Mouse (Mus musculus) spleen, adult 2 months (tissue): Measurements from ENCODE around the gene Calhm2. TPM values are rescaled to one million over a fixed set of nuclear protein-coding genes. Genes with fewer than 3 reads are reported as not detected.
A peak's percentile ranks its signal among the peaks of the same experiment; 100 is the strongest.

Experiments
- DNase-seq, 2 experiments: peaks; one replicate each; pipeline versions ENCODE4 v3.0.0 to v3.0.0-alpha.2; 2012 to 2021; ENCODE audit warnings: low spot score in 2 of 2, low read depth in 1 of 2
- H3K27ac ChIP-seq: fragments of 200-500 bp; 2 replicates; pipeline ENCODE4 v1.5.1; 2012; ENCODE audit warnings: low read length, inconsistent platforms; ENCODE audit not compliant: insufficient read depth
- H3K27me3 ChIP-seq: fragments of 200-500 bp; 2 replicates; pipeline ENCODE4 v1.6.1; 2012; ENCODE audit warnings: mild to moderate bottlenecking, moderate library complexity, low read length, inconsistent platforms; ENCODE audit not compliant: control insufficient read depth, insufficient read depth
- H3K36me3 ChIP-seq: fragments of 200-500 bp; 2 replicates; pipeline ENCODE4 v1.6.1; 2012; ENCODE audit warnings: mild to moderate bottlenecking, low read length, inconsistent platforms; ENCODE audit not compliant: control insufficient read depth, insufficient read depth
- H3K4me1 ChIP-seq: fragments of 200-500 bp; 2 replicates; pipeline ENCODE4 v1.6.1; 2011; ENCODE audit warnings: inconsistent platforms; ENCODE audit not compliant: control insufficient read depth, insufficient read depth, insufficient read length
- H3K4me3 ChIP-seq: fragments of 200-500 bp; 2 replicates; pipeline ENCODE4 v1.5.1; 2011; ENCODE audit warnings: mild to moderate bottlenecking, inconsistent platforms; ENCODE audit not compliant: insufficient read depth, insufficient read length; ENCODE audit errors: extremely low read depth
- CTCF ChIP-seq: fragments of 200-500 bp; IDR thresholded peaks from 2 replicates; pipeline ENCODE4 v1.5.1; 2011; ENCODE audit warnings: mild to moderate bottlenecking, inconsistent platforms; ENCODE audit not compliant: insufficient read depth, insufficient read length, insufficient replicate concordance; ENCODE audit errors: extremely low read depth
- POLR2A ChIP-seq: fragments of 200-500 bp; IDR thresholded peaks from 2 replicates; pipeline ENCODE4 v1.6.1; 2011; ENCODE audit warnings: low read depth, low read length, inconsistent platforms
- WGBS: fragments of 180-500 bp; shearing (Covaris S2); methylation state at CpG from one replicate; pipeline ENCODE4 v1.1.7; 2018; 5-methylcytosine and 5-hydroxymethylcytosine counted together
- polyA plus RNA-seq: library from polyadenylated mRNA; depleted of rRNA; stranded (reverse); fragments of >200 nt; gene quantifications from 2 replicates; pipeline ENCODE4 v1.2.3, GENCODE M21; 2012; rRNA removed

Gene Calhm2
- polyA plus RNA-seq, 1 experiment, result 46.0 TPM

DNA sequence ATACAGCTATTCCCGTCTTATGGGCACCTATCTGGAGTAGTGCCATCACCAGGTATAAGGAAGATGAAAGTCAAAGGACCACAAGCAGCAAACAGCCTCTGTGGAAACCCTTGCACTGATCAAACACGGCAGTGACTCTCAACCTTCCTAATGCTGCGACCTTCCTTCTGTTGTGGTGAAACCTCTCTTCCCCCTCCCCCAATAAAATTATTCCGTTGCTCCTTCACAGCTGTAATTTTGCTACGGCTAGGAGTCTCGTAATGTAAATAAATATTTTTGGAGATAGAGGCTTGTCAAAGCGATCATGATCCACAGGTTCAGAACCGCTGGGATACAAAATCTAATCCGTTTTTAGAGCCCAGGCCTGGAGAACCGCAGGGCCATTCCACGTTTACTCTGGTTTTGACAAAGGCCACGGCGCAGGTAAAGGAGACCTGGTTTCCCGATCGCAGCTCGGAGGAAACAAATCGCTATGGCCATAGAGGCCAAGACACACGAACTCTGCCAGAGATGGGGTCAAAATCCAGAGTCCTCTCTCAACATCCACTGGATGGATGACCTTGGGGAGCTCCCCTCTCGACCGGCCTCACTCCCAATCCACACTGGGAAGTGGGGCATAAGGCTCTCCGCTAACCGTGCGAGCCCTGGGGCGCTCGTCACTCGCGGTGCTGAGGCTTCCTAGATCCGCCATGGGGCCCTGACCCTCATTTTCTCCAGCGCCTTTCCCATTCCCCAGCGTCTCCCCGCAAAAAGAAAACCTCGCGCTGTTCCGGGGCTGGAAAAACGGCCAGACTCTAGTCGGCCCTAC is 48.2 kb downstream of the Calhm2 start:
- WGBS, result 1% methylated on average over 36 of the region's 36 CpGs
- TF ChIP-seq CTCF, result no peak
- no peak for TF ChIP-seq POLR2A
- Histone ChIP-seq H3K4me3 (peak overlapping the region; percentile 77), H3K36me3 (peaks cover 6% of the 10 kb centered on the region), H3K27ac (peak overlapping the region; percentile 55), H3K4me1 (peaks cover 2% of the 10 kb centered on the region; the same call in 1 of the 2 replicates), H3K27me3 (no peaks in the 10 kb centered on the region)
- DNase-seq, result peak in 1 of 2 experiments; percentile 5

DNA sequence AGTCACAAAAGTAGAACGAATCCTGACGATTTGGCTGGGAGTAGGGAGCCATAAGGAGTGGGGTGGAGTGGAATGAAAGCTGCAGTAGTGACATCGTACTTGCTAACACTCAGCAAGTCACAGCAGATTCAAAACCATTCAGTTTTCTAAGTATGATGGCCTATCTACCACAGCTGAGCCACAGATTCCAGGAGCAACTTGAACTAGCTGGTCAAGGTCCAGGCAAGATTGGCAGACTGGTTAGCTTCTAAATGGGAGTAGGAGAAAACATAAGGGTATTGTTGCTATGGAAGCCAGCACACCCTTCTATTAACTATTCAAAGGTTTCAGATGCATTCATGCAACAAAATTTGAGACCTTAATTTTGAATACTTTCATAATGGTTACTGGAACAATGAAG is 49.9 kb downstream of the Calhm2 start:
- no peak overlapping the region for H3K4me3 ChIP-seq
- no peak for DNase-seq
- H3K36me3 ChIP-seq, result peaks cover 11% of the 10 kb centered on the region; the same call in 1 of the 2 replicates
- 88% methylated on average over 3 of the region's 3 CpGs for WGBS
- peaks cover 2% of the 10 kb centered on the region; the same call in 1 of the 2 replicates for H3K4me1 ChIP-seq
- no peak overlapping the region for H3K27ac ChIP-seq
- no peaks in the 10 kb centered on the region for H3K27me3 ChIP-seq
- TF ChIP-seq POLR2A (no peak), CTCF (no peak)

DNA sequence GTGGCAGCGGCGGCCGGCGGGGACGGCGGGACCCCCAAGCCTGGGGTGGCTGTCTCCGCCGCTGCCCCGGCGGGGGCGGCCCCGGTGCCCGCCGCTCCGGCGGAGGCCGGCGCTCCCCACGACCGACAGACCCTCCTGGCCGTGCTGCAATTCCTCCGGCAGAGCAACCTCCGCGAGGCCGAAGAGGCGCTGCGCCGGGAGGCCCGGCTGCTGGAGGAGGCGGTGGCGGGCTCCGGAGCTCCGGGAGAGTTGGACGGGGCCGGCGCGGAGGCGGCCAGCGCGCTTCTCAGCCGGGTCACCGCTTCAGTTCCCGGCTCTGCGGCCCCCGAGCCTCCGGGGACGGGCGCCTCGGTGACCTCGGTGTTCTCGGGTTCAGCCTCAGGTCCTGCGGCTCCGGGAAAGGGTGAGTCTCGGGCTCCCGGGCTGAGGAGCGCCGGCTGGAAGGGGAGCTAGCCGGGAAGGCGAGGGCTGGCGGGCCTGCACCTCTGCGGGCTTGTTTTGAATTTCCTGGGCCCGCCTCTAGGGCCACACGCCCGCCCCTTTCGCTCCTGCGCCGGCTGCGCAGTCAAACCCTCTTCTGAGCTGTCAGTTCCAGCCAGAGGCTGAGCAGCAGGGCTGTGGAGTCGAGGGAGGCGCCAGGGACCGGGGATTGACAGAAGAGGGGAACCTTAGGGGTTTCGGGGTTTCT is 70.0 kb downstream of the Calhm2 start:
- DNase-seq, result peak; percentile 61 to 82
- H3K36me3 ChIP-seq, result peaks cover 8% of the 10 kb centered on the region
- under 1% methylated on average over 67 of the region's 72 CpGs for whole genome bisulfite sequencing
- TF ChIP-seq POLR2A (peak; percentile 15), CTCF (no peak)
- H3K27ac ChIP-seq, result peak overlapping the region; percentile 94
- no peaks in the 10 kb centered on the region for H3K27me3 ChIP-seq
- peak overlapping the region; percentile 98 for H3K4me3 ChIP-seq
- peaks cover 3% of the 10 kb centered on the region for H3K4me1 ChIP-seq

DNA sequence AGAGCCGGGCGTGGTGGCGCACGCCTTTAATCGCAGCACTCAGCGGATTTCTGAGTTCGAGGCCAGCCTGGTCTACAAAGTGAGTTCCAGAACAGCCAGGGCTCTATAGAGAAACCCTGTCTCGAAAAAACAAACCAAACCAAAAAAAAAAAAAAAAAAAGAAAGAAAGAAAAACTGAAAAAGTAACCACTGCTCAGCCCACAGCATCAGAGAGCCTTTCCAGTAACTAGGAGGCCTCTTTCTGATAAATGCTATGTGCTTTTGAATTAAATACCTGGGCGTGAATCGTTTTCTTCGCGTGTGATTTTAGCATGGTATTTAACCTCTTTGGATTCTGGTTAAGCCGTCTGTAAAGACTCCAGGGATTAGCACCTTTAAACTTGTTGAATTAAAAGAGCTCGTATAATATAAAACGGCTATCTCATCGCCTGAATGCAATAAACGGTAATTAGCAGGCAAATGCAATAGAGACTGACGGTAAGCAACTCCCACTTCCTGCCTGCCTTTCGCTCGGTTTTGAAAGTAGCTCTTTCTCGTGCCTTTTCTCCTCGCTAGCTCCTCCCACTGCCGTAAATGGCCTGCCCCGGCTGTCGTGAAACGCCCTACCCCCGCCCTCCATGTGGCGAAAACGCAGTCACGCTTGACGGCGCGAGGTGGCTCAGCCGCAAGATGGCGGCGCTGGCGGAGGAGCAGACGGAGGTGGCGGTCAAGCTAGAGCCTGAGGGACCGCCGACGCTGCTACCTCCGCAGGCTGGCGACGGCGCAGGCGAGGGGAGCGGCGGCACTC is 70.8 kb downstream of the Calhm2 start, which contains the start of gene Taf5:
Taf5 (plus strand) TSS at position 651 of the 787 bp plus-strand sequence.
- 9% methylated on average over 49 of the region's 49 CpGs for WGBS
- peak; percentile 96 to 98 for DNase-seq
- H3K27ac ChIP-seq, result peak within 1 kb of the TSS; percentile 94

DNA sequence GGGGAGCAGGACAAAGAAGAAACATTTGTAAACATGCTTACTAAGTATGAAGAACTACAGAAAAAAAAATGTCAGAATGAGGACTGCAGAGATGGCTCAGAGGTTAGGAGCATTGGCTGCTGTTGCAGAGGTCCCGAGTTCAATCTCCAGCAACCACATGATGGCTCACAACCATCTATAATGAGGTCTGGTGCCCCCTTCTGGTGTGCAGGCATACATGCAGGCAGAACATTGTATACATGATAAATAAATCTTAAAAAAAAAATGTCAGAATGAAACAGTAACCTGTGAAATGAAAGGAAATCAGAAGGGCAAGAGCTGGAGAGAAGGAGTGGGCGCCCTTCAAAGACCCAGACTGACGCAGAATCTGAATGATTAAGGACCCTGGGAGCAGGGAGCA is 72.2 kb downstream of the Calhm2 start:
- H3K4me3 ChIP-seq, result no peak overlapping the region
- no peak overlapping the region for H3K27ac ChIP-seq
- DNase-seq, result no peak
- WGBS, result 93% methylated on average over 3 of the region's 3 CpGs
- H3K36me3 ChIP-seq, result no peaks in the 10 kb centered on the region
- no peaks in the 10 kb centered on the region for H3K27me3 ChIP-seq
- TF ChIP-seq POLR2A (no peak), CTCF (no peak)
- H3K4me1 ChIP-seq, result peaks cover 3% of the 10 kb centered on the region

More for the DNA sequence above, 70.8 kb downstream of the Calhm2 start, which contains the start of gene Taf5:
- Histone ChIP-seq H3K4me1 (peaks cover 3% of the 10 kb centered on the region), H3K36me3 (peaks cover 8% of the 10 kb centered on the region), H3K4me3 (peak within 1 kb of the TSS; percentile 98), H3K27me3 (no peaks in the 10 kb centered on the region)
- TF ChIP-seq CTCF (0 out of 2 replicates have a peak, but pooled peaks have one; percentile 3), POLR2A (peak; percentile 97)

DNA sequence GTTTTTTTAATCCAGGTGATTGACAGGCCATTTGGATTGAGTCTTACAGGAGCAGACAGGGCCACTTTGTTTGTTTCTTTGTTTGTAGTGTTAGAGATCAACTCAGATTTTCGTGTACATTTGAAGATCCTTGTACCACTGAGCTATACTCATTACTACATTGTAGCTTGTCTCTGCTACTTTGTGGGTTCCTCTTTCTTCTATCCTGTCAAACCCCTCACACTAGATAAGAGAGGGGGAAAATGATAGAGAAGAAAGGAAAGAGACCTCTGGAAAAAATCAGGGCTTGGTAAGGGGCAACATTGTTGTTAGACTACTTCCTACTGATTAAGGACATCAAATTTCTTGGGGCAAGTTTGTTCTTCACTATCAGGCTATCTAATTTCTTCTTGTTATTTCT is 80.4 kb downstream of the Calhm2 start:
- 70% methylated on average over 1 of the region's 1 CpGs for WGBS
- H3K4me3 ChIP-seq, result no peak overlapping the region
- H3K27ac ChIP-seq, result no peak overlapping the region
- no peaks in the 10 kb centered on the region for H3K4me1 ChIP-seq
- H3K36me3 ChIP-seq, result no peaks in the 10 kb centered on the region
- no peak for TF ChIP-seq CTCF
- TF ChIP-seq POLR2A, result no peak
- no peaks in the 10 kb centered on the region for H3K27me3 ChIP-seq
- DNase-seq, result no peak

Other genes starting within 250 kb of the Calhm2 start
- 0.02 TPM in 1 of 2 replicates, not detected in the other for gene Ina, start 123.6 kb downstream of the Calhm2 start, polyA plus RNA-seq
- gene Nt5c2, start 123.1 kb downstream of the Calhm2 start, polyA plus RNA-seq, result 10.2 and 11.1 TPM in 2 replicates
- gene Pcgf6, start 87.4 kb downstream of the Calhm2 start, polyA plus RNA-seq, result 4.8 and 8.8 TPM in 2 replicates
- 2.4 and 3.1 TPM in 2 replicates for gene Taf5, start 70.5 kb downstream of the Calhm2 start, polyA plus RNA-seq
- gene Usmg5, start 47.6 kb downstream of the Calhm2 start, polyA plus RNA-seq, result 11.9 and 13.9 TPM in 2 replicates
- 9.6 and 9.7 TPM in 2 replicates for gene Pdcd11, start 47.5 kb downstream of the Calhm2 start, polyA plus RNA-seq
- 0.20 TPM in 1 of 2 replicates, not detected in the other for gene Calhm1, start 6.0 kb upstream of the Calhm2 start, polyA plus RNA-seq
- gene Calhm3, start 19.5 kb upstream of the Calhm2 start, polyA plus RNA-seq, result not detected in 2 replicates
- gene Neurl1a, start 40.5 kb upstream of the Calhm2 start, polyA plus RNA-seq, result 2.6 and 3.1 TPM in 2 replicates